Mouse (Mus musculus) neural tube, embryonic 15.5 days (tissue): ENCODE results near the gene Tubb5. TPM values are rescaled to one million over a fixed set of nuclear protein-coding genes. Genes with fewer than 3 reads are reported as not detected.
"Not testable (repeated sequence)": the region's sequence is repeated elsewhere in the genome, so short reads cannot be mapped to it uniquely, and the experiment has no call there.

ENCODE experiments used
- ATAC-seq: fragments of 200-750 bp; cut with Nextera tagmentation; 2 replicates; pipeline ENCODE4 v1.8.0; 2017; ENCODE audit warnings: mild to moderate bottlenecking, moderate TSS enrichment, moderate library complexity; ENCODE audit not compliant: low FRiP score
- H3K27ac ChIP-seq: fragments of 300-500 bp; sonication (generic); replicated peaks from 2 replicates; pipeline ENCODE4 v1.5.1; 2015; ENCODE audit warnings: mild to moderate bottlenecking, inconsistent platforms
- H3K27me3 ChIP-seq: fragments of 300-500 bp; sonication (generic); replicated peaks from 2 replicates; pipeline ENCODE4 v1.6.1; 2015; ENCODE audit warnings: inconsistent platforms
- H3K36me3 ChIP-seq: fragments of 300-500 bp; sonication (generic); 2 replicates; pipeline ENCODE4 v1.6.1; 2015; ENCODE audit warnings: inconsistent platforms
- H3K4me1 ChIP-seq: fragments of 300-500 bp; sonication (generic); 2 replicates; pipeline ENCODE4 v1.6.1; 2015; ENCODE audit warnings: inconsistent platforms
- H3K4me2 ChIP-seq: fragments of 300-500 bp; sonication (generic); 2 replicates; pipeline ENCODE4 v1.6.1; 2015; ENCODE audit warnings: inconsistent platforms, mild to moderate bottlenecking, moderate library complexity
- H3K4me3 ChIP-seq: fragments of 300-500 bp; sonication (generic); replicated peaks from 2 replicates; pipeline ENCODE4 v1.5.1; 2015; ENCODE audit warnings: mild to moderate bottlenecking, inconsistent platforms
- H3K9ac ChIP-seq: fragments of 300-500 bp; sonication (generic); replicated peaks from 2 replicates; pipeline ENCODE4 v1.6.1; 2015; ENCODE audit warnings: mild to moderate bottlenecking, inconsistent platforms
- H3K9me3 ChIP-seq: fragments of 300-500 bp; sonication (generic); replicated peaks from 2 replicates; pipeline ENCODE4 v1.6.1; 2016; ENCODE audit warnings: inconsistent platforms
- WGBS: fragments of 180-500 bp; shearing (Covaris S2); methylation state at CpG from one replicate; pipeline ENCODE4 v1.1.7; 2015; ENCODE audit warnings: mixed read lengths; 5-methylcytosine and 5-hydroxymethylcytosine counted together
- polyA plus RNA-seq: library from polyadenylated mRNA; unstranded; fragments of >200 nt; fragmentation: Nextera tagmentation; extraction: Ambion mirVana; gene quantifications from 2 replicates; pipeline ENCODE4 v1.2.1, GENCODE M21; 2015

Tubb5 gene
- polyA plus RNA-seq, 1 experiment from 2014 or later: 1,471 TPM

DNA sequence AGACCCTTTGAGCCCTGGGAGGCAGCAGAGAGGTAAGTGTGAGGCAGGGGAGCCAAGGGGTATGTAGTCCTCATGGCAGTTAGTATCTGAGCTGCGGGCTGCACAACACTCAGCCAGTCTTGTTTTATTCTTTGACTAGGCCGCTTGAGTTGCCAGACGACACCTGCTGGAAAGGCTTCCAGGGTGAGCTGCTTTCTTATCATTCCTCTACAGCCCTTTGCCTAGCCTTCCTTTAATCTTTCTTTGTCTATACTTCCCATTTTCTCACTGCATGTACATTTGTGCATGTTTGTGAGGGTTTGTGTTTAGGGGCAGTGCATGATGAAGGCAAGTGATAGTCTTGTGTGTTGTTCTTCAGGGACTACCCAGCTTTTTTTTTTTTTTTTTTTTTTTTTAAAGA lies 12.9 kb upstream of the Tubb5 start:
- ATAC-seq: no peak
- no peaks in the 10 kb centered on the region for H3K4me1 ChIP-seq
- peaks cover 74% of the 10 kb centered on the region for H3K36me3 ChIP-seq
- no peak overlapping the region for H3K4me3 ChIP-seq
- no peak overlapping the region for H3K4me2 ChIP-seq
- WGBS: 95% methylated on average over 3 of the region's 3 CpGs
- no peak overlapping the region for H3K9ac ChIP-seq
- H3K27ac ChIP-seq: no peak overlapping the region
- no peaks in the 10 kb centered on the region for H3K9me3 ChIP-seq
- no peaks in the 10 kb centered on the region for H3K27me3 ChIP-seq

DNA sequence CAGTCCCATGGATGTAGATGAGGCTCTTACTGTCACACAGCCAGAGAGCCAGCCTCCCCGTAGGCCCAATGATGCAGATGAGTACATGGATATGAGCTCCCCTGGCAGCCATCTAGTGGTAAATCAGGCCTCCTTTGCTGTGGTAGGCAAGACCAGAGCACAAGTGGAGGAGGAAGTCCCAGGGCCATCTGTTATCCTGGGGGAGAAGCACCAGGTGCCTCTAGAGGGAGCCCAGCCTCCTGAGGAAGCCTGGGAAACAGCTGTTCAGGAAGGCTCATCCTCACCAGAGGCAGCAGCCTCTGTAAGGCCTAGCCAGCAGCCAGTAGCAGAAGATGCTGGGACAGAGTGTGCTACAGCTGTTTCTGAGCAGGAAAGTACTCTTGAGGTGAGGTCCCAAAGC lies 10.0 kb upstream of the Tubb5 start:
- H3K4me1 ChIP-seq: no peaks in the 10 kb centered on the region
- no peak for ATAC-seq
- peaks cover 73% of the 10 kb centered on the region for H3K36me3 ChIP-seq
- no peaks in the 10 kb centered on the region for H3K27me3 ChIP-seq
- H3K9ac ChIP-seq: no peak overlapping the region
- H3K4me2 ChIP-seq: no peak overlapping the region
- H3K27ac ChIP-seq: no peak overlapping the region
- no peak overlapping the region for H3K4me3 ChIP-seq
- WGBS: 55% methylated on average over 1 of the region's 1 CpGs
- no peaks in the 10 kb centered on the region for H3K9me3 ChIP-seq

DNA sequence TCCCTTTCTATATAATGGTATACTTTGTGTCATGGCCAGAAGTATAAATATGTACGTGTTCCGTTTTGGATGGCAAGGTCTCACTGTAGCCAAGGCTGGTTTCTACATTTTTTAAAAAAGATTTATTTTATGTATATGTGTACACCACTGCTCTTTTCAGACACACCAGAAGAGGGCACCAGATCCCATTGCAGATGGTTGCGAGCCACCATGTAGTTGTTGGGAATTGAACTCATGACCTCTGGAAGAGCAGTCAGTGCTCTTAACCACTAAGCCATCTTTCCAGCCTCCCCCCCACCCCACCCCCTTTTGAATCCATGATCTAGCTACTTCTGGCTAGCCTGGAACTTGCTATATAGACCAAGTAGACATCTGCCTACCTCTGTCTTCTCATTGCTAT lies 5.4 kb upstream of the Tubb5 start:
- no peak overlapping the region for H3K9ac ChIP-seq
- H3K27me3 ChIP-seq: no peaks in the 10 kb centered on the region
- ATAC-seq: no peak
- H3K4me2 ChIP-seq: no peak overlapping the region
- WGBS: 94% methylated on average over 3 of the region's 3 CpGs
- peaks cover 30% of the 10 kb centered on the region for H3K36me3 ChIP-seq
- H3K4me3 ChIP-seq: no peak overlapping the region
- peaks cover 18% of the 10 kb centered on the region for H3K4me1 ChIP-seq
- no peaks in the 10 kb centered on the region for H3K9me3 ChIP-seq
- no peak overlapping the region for H3K27ac ChIP-seq

DNA sequence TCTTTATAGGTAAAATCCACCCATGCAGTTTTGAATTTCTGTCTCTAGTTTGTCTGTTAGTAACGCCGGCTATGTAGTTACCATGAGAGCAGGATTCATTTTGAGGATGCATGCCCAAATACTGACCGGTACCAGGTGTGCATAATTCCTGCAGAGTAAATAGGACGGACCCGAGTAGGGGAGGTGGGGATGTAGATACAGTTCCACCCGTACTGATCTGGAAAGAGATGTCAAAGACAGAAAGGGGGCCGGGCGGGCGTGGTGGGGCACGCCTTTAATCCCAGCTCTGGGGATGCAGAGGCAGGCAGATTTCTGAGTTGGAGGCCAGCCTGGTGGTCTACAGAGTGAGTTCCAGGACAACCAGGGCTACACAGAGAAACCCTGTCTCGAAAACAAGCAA lies 3.9 kb upstream of the Tubb5 start:
- WGBS: 15% methylated on average over 11 of the region's 11 CpGs
- H3K9ac ChIP-seq: peak overlapping the region; percentile 66
- H3K9me3 ChIP-seq: no peaks in the 10 kb centered on the region
- H3K27me3 ChIP-seq: no peaks in the 10 kb centered on the region
- H3K4me2 ChIP-seq: peak overlapping the region; percentile 71
- peak overlapping the region; percentile 68 for H3K4me3 ChIP-seq
- H3K4me1 ChIP-seq: peaks cover 18% of the 10 kb centered on the region
- H3K36me3 ChIP-seq: peaks cover 15% of the 10 kb centered on the region
- no peak for ATAC-seq
- H3K27ac ChIP-seq: peak overlapping the region; percentile 84

DNA sequence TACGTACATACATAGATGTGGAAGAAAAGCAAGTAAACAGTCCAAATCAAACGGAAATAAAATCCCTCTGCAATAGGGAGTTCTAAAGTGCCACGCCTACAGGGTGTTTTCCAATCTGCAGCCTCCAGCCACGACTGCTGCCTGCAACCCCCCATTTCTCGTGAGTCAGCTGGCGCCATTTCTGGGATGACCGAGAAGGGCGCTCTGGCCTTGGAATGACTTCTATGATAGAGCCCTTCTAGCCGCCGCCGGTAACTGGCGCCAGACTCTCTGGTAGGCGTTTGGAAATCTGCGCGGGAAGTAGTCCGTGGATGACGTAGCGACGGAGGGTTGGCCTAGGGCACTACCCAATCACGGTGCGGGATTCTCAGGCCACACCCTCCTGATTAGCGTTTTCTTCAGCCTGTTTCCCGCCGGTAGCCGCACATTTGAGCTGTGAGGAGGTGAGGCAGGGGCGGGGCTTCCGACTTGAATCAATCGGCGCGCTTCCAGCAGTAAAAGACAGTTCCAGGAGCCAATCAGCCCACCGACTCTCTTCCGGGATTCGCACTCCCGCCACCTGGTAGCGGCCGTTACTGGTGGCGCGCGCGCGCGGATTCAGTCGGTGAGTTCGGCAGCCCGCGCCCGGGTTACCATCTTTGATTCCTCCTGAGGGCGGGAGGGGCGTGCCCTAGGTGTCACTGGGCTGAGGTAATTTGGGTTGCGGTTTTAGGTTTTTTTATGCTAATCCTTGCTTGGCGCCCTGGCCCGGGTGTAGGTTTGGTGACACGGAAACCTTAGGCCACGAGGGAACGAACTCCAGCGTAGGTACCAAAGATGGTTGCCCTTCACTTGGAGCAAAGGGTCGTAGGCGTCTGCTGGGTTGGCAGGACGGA lies 3.2 kb upstream of the Tubb5 start, which contains the start of gene Mdc1:
Gene Mdc1 (plus strand): TSS at position 440 of the 875 bp plus-strand sequence.
- peak; percentile 92 for ATAC-seq
- Histone ChIP-seq H3K36me3 (peaks cover 15% of the 10 kb centered on the region), H3K4me2 (peak within 1 kb of the TSS; percentile 71), H3K4me3 (peak within 1 kb of the TSS; percentile 68), H3K4me1 (peaks cover 19% of the 10 kb centered on the region), H3K27ac (peak within 1 kb of the TSS; percentile 85), H3K9me3 (no peaks in the 10 kb centered on the region), H3K9ac (peak within 1 kb of the TSS; percentile 66), H3K27me3 (no peaks in the 10 kb centered on the region)
- under 1% methylated on average over 59 of the region's 59 CpGs for WGBS

DNA sequence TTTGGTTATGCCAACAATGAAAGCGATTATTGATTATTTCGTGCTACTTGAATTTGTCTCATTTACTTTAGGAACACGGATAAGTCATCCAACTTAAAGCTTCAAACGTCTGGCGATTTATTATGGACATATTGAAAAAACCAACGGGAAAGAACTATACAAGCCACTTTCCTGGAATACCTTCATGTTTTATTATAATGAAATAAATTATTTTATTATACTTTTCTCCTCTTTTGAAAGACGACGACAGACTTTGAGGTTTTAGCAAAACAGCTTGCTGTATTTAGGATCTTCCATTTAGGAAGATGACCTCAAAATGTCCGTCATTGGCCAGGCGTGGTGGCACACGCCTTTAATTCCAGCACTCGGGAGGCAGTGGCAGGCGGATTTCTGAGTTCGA lies 2.5 kb upstream of the Tubb5 start:
- Histone ChIP-seq H3K4me1 (peaks cover 26% of the 10 kb centered on the region), H3K9ac (no peak overlapping the region; the same call in 1 of the 2 replicates)
- WGBS: 55% methylated on average over 14 of the region's 14 CpGs

DNA sequence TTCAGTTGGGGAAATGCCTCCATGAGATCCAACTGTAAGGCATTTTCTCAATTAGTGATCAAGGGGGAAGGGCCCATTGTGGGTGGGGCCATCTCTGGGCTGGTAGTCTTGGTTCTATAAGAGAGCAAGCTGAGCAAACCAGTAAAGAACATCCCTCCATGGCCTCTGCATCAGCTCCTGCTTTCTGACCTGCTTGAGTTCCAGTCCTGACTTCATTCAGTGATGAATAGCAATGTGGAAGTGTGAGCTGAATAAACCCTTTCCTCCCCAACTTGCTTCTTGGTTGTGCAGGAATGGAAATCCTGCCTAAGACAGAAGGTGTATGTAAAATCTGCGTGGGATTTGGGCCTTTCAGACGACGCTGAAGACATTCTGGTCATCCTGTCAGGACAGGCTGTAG lies 896 bp upstream of the Tubb5 start:
- H3K4me3 ChIP-seq: peak overlapping the region; percentile 70
- WGBS: 57% methylated on average over 3 of the region's 3 CpGs
- peaks cover 42% of the 10 kb centered on the region for H3K4me1 ChIP-seq
- not testable (repeated sequence) for ATAC-seq, H3K27me3 ChIP-seq, H3K9me3 ChIP-seq
- H3K4me2 ChIP-seq: peak overlapping the region; percentile 71
- H3K9ac ChIP-seq: peak overlapping the region; percentile 36
- H3K27ac ChIP-seq: peak overlapping the region; percentile 96
- H3K36me3 ChIP-seq: peaks cover 24% of the 10 kb centered on the region

More for the DNA sequence above, 2.5 kb upstream of the Tubb5 start:
- Histone ChIP-seq H3K4me2 (peak overlapping the region; percentile 52), H3K4me3 (peak overlapping the region; percentile 68), H3K27me3 (no peaks in the 10 kb centered on the region), H3K9me3 (no peaks in the 10 kb centered on the region), H3K27ac (peak overlapping the region; percentile 85), H3K36me3 (peaks cover 15% of the 10 kb centered on the region)
- no peak for ATAC-seq

DNA sequence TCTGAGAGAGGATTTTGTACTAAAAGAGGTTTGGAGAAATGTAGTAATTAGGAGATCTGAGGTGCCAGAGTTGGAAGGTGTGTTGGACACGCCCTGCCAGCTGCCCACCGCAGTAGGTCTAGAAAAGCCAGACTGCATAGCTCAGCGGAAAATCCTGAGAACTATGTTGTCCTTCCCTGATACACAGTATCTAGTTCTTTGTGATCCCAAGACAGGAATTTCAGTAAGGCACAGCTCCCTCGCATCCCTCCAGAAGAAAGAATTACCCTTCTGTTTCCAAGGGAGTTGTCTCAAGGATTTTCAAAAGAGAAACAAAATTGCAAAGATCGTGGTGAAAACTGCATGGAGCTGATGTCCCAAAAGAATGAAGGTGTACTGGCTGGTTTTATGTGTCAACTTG lies 464 bp upstream of the Tubb5 start:
- Histone ChIP-seq H3K4me1 (peaks cover 46% of the 10 kb centered on the region), H3K27me3 (no peaks in the 10 kb centered on the region), H3K4me2 (peak overlapping the region; percentile 71), H3K9ac (peak overlapping the region; percentile 36), H3K36me3 (peaks cover 28% of the 10 kb centered on the region), H3K27ac (peak overlapping the region; percentile 96), H3K9me3 (no peaks in the 10 kb centered on the region), H3K4me3 (peak overlapping the region; percentile 70)
- WGBS: 1% methylated on average over 5 of the region's 5 CpGs
- no peak for ATAC-seq

DNA sequence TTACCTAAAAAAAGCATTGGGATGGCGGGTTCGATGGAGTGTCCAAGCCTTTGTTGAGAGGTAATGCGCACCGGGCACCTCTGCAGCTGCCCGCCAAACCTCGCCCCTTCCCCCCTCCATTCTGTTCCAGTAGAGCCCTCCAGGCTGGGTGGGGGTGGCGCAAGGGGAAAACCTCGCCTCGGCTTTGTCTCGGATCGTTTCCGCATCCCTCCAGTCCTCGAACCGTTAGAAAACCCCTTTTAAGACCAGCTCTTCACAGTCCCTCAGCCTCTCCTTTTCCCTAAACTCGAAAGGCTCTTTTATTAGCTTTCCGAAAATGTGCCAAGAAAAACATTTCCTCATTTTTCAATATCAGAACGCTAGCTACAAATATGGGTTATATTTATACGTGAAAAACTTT lies 619 bp downstream of the Tubb5 start:
- peak overlapping the region; percentile 71 for H3K4me2 ChIP-seq
- peaks cover 39% of the 10 kb centered on the region for H3K36me3 ChIP-seq
- no peaks in the 10 kb centered on the region for H3K9me3 ChIP-seq
- WGBS: under 1% methylated on average over 18 of the region's 18 CpGs
- peak; percentile 12; the same call in 1 of the 2 replicates for ATAC-seq
- peak overlapping the region; percentile 96 for H3K9ac ChIP-seq
- H3K27ac ChIP-seq: peak overlapping the region; percentile 96
- H3K4me3 ChIP-seq: peak overlapping the region; percentile 70
- no peaks in the 10 kb centered on the region for H3K27me3 ChIP-seq
- peaks cover 52% of the 10 kb centered on the region for H3K4me1 ChIP-seq

DNA sequence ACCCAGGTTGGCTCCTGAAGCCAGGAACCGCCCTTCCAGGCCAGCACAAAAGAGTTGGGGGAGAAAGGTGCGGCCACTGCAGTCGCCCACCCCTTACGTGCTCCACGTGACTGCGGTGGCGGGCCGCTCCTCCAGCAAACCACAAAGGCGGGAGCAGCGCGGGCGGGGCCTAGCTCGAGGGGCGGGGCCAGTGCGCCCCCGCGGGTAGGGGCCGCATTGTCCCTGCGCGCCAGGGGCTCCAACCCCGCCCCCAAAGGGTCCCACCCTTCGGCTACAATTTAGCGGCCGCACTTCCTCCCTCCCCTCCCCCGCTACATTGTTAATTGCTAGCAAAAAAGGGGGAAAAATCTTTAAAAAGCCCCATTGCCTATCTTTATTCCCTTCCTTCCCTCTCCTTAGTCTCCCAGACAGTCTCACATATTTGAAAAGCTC lies 1.1 kb downstream of the Tubb5 start:
- peak; percentile 51 for ATAC-seq
- Histone ChIP-seq H3K4me2 (peak overlapping the region; percentile 71), H3K27ac (peak overlapping the region; percentile 96), H3K27me3 (no peaks in the 10 kb centered on the region), H3K36me3 (peaks cover 44% of the 10 kb centered on the region), H3K4me1 (peaks cover 47% of the 10 kb centered on the region), H3K4me3 (peak overlapping the region; percentile 70), H3K9me3 (no peaks in the 10 kb centered on the region), H3K9ac (peak overlapping the region; percentile 96)
- 1% methylated on average over 25 of the region's 25 CpGs for WGBS

DNA sequence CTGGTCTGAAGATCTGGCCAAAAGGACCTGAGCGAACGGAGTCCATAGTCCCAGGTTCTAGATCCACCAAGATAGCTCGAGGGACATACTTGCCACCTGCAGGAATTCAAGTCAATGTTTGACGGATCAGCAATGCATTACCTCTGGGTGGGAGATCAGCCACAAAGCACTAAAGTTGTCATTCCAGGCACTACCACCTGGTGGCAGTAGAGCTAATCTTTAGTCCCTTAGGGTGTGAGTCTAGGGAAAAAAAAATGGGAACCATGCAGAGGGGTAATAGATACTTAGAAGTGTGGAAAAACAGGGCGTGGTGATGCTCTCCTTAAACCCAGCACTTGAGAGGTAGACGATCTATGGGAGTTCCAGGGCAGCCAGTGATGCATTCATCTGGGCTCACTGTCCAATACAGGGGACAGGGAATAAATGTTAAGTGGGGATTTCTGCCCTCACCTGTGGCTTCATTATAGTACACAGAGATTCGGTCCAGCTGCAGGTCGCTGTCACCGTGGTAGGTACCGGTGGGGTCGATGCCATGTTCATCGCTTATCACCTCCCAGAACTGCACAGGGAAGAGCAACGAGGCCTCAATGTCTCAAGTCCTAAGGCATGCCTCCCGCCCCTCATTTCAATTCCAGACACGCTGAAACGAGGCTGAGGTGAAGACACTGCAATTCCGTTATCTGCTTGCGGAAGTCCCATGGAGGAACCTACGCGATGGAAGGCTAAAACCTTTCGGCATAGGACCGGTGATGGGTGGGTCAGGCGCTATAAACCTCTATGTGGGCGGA lies 1.7 kb downstream of the Tubb5 start:
- Histone ChIP-seq H3K4me1 (peaks cover 44% of the 10 kb centered on the region), H3K9ac (peak overlapping the region; percentile 96), H3K9me3 (no peaks in the 10 kb centered on the region), H3K36me3 (peaks cover 49% of the 10 kb centered on the region), H3K4me3 (peak overlapping the region; percentile 70), H3K27me3 (no peaks in the 10 kb centered on the region), H3K27ac (peak overlapping the region; percentile 96), H3K4me2 (peak overlapping the region; percentile 71)
- ATAC-seq: peak; percentile 6; the same call in 1 of the 2 replicates
- WGBS: 8% methylated on average over 24 of the region's 24 CpGs
